Mouse (Mus musculus) adipocyte (in vitro differentiated cells): ENCODE measurements around the gene Gm10436.
"Not testable (repeated sequence)": the region's sequence is repeated elsewhere in the genome, so short reads cannot be mapped to it uniquely, and the experiment has no call there.

ENCODE experiments used
- DNase-seq: peaks from one replicate; pipeline ENCODE4 v3.0.0-alpha.2; 2016; ENCODE audit warnings: low spot score

Gene Gm10436

GRCm38 (mm10) chr12:88182008-88182407, at the start of gene Gm10436:
Gm10436 (minus strand) TSS chr12:88182108.
- not testable (repeated sequence) for DNase-seq

DNA sequence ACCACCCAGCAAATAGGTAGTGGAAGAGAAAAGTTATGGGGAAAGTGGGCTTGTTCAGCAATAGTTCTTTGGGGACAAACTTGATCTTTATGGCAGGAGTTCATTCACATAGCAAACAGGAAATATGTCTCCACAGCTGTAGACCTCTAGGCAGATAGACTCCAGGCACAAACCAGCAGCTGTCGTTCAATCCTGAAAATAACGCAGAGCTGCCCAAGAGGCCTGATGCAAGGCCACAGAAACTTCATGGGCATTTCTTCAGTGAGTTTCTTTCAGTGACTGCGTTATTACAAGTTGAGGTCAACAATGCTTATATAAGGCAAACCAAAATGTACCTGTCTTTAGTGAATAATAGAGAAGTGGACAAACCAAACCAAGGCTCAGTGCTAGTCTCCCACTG, 37.5 kb upstream of the Gm10436 start:
- DNase-seq, result no peak

GRCm38 (mm10) chr12:88218059-88218458, 36.2 kb upstream of the Gm10436 start:
- not testable (repeated sequence) for DNase-seq

DNA sequence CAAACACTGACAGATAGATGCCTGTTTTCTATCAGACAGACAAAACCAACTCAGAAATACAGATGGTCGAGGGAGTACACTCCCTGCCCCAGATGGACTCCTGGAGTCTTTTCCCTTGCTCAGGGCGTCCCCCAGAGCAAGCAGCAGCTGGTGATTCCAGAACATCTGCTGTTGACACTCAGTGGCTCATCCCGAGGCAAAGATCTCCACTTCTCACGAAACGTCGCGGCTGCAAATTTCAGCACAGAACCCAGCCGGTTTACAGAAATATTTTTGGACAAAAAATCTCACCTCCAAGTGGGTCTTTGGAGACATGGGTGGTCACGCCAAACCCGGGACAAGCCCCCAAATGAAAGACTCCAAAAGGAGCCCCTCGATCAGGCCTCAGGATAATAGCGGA, 32.7 kb upstream of the Gm10436 start:
- DNase-seq, result no peak

DNA sequence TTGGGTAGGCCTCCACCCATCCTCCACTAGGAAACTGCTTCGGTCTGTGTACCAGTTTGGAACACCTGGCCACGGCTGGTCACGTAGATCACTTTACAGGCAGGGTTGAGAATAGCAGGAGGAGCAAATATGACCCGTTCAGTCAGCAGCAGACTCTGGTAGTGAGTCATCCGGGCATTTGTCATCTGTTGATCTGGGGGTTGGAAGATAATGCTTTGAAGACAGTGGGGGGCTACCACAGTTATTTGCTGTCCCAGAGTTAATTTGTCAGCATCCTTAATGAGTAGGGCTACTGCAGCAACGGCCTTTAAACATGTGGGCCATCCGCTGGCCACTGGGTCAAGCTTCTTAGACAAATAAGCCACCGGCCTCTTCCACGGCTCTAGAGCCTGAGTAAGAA, 29.6 kb upstream of the Gm10436 start:
- not testable (repeated sequence) for DNase-seq

DNA sequence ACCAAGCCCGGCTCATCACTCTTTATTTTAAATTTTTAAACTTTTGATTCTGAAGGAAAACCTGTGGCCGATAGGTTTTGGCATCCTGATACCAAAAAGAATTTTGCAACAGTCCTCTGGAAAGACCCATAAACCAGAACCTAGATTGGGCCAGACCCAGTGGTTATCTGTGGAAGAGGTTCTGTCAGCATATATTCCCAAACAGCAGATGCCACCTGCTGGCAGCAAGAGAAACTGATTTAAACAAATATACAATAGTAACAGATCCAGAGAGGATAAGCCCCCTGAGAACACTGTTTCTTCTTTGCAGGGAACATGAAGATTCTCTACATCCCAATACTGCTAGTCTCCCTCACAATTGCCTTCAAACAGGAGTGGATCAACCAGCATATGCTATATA, 20.9 kb upstream of the Gm10436 start:
- DNase-seq, result no peak
